11 mouse cellular contexts compared by ENCODE assay signal in the genomic region with DNA sequence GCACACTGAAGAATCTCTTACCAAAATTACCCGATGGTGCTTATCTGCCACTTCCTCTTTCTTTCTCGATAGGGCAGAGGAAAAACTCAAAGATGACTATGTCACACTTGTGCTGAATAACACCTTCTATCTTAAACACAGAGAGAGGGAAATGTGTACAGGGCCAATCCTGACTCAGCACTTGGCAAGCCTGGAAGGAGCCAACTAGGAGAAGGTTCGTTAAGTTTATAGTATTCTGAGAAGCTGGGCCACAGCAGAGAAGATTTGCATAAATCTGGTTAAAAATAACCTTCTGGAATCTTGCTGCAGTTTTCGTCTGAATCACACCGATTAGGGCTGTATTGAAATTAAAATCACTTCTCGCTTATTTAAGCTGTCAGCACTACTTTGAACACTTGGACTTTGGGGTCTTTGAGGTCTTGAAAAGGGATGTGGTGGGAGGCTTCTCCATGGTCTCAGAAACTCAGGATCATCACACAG.
DNase-seq lines count a peak whose midpoint lies in the region; ATAC-seq and TF ChIP-seq lines count a peak whose summit lies in the region.
"Had no signal": no experiment of that assay in that cellular context is flagged by ENCODE, and none has a peak within 500 bp of the region (broad histone marks: within the 10 kb centered on the region; RNA-seq: fewer than 3 reads in every experiment).

No protein-coding gene starts in this region.

- no peaks in the 10 kb centered on the region for H3K36me3 ChIP-seq in forebrain, embryonic 13.5 days (ENCODE audit: poor library complexity, severe bottlenecking)
- no peaks in the 10 kb centered on the region for H3K36me3 ChIP-seq in forebrain, embryonic 10.5 days (replicated peaks)
- peaks cover 4 to 8% of the 10 kb centered on the region in 2 experiments for H3K36me3 ChIP-seq in CH12.LX (replicated peaks in 1 of 2; ENCODE audit: control insufficient read depth in 1 of 2, insufficient read depth in 1 of 2, low read length in 1 of 2)
- H3K36me3 ChIP-seq: limb, embryonic 15.5 days; midbrain, embryonic 15.5 days had no signal

- WGBS in forebrain, embryonic 13.5 days: 55% methylated on average over 6 of the region's 6 CpGs
- WGBS in forebrain, embryonic 10.5 days: 77% methylated on average over 6 of the region's 6 CpGs

- in situ Hi-C loops in CH12.LX (cut with MboI; ENCODE audit: low pct_ligation_motif_present, low pct_unique_long_range_greater_than_20kb, low sequenced_read_pairs): loop anchor here (5.0 kb wide), 1 partner anchor 32 kb away; no protein-coding TSS in a partner anchor

- 0 out of 2 replicates have a peak, but pooled peaks have one; percentile 27 for ATAC-seq in forebrain, embryonic 13.5 days
- peak; percentile 73 for ATAC-seq in megakaryocyte, adult 5-6 weeks (ENCODE audit: poor library complexity, severe bottlenecking)
- ATAC-seq in cerebellum, adult (ENCODE audit: insufficient number of reproducible peaks, low FRiP score, low TSS enrichment): no peak
- ATAC-seq: midbrain, embryonic 15.5 days had no signal

- H3K27me3 ChIP-seq in forebrain, embryonic 13.5 days: no peaks in the 10 kb centered on the region
- H3K27me3 ChIP-seq in forebrain, embryonic 10.5 days (ENCODE audit: poor library complexity, severe bottlenecking): no peaks in the 10 kb centered on the region
- no peaks in the 10 kb centered on the region for H3K27me3 ChIP-seq in CH12.LX (replicated peaks)
- H3K27me3 ChIP-seq: limb, embryonic 15.5 days; midbrain, embryonic 15.5 days had no signal

- TF ChIP-seq RAD21 in CH12.LX (IDR thresholded peaks at IDR 0.05; ENCODE audit: low read depth, low read length): no peak; the same call in none of the 2 replicates

- no peak for DNase-seq in forebrain, embryonic 10.5 days (ENCODE audit: extremely low spot score, low spot score)
- DNase-seq in CH12.LX (ENCODE audit: extremely low read depth): peak; percentile 84
- peak; percentile 46 to 78 for DNase-seq in frontal cortex, adult 2 months (ENCODE audit: extremely low spot score in 1 of 2, low spot score in 1 of 2)
- no peak for DNase-seq in urinary bladder, postnatal 4 days (ENCODE audit: low spot score in 2 of 2)
- DNase-seq in embryo, embryonic 10 days (ENCODE audit: low spot score): no peak
- DNase-seq: thymus, postnatal 14 days had no signal

- H3K27ac ChIP-seq in forebrain, embryonic 13.5 days: no peak overlapping the region
- no peak overlapping the region for H3K27ac ChIP-seq in forebrain, embryonic 10.5 days
- peak overlapping the region; percentile 68 for H3K27ac ChIP-seq in CH12.LX (ENCODE audit: insufficient read depth, low read depth)
- H3K27ac ChIP-seq: limb, embryonic 15.5 days; midbrain, embryonic 15.5 days had no signal

- no peak overlapping the region for H3K9ac ChIP-seq in forebrain, embryonic 13.5 days
- peak overlapping the region; percentile 58 for H3K9ac ChIP-seq in CH12.LX (ENCODE audit: insufficient read depth, low read depth)
- H3K9ac ChIP-seq: limb, embryonic 15.5 days; midbrain, embryonic 15.5 days had no signal

- TF ChIP-seq POLR2A in CH12.LX (IDR thresholded peaks at IDR 0.05; ENCODE audit: low read depth, low read length): no peak

- dilution Hi-C loops in CH12.LX (cut with MboI; ENCODE audit: extremely low pct_ligation_motif_present, extremely low pct_unique_long_range_greater_than_20kb, low sequenced_read_pairs): no loop called here

- H3K4me2 ChIP-seq in forebrain, embryonic 13.5 days: no peak overlapping the region
- H3K4me2 ChIP-seq in CH12.LX (ENCODE audit: insufficient read depth, low read depth, poor library complexity, severe bottlenecking): peak overlapping the region; percentile 65
- H3K4me2 ChIP-seq: limb, embryonic 15.5 days; midbrain, embryonic 15.5 days had no signal

- H3K4me1 ChIP-seq in forebrain, embryonic 13.5 days: peaks cover 4% of the 10 kb centered on the region; the same call in 1 of the 2 replicates
- H3K4me1 ChIP-seq in forebrain, embryonic 10.5 days: peaks cover under 1% of the 10 kb centered on the region; the same call in 1 of the 2 replicates
- peaks cover 47 to 95% of the 10 kb centered on the region in 2 experiments for H3K4me1 ChIP-seq in CH12.LX (ENCODE audit: control insufficient read depth in 1 of 2, insufficient read depth in 2 of 2)
- H3K4me1 ChIP-seq: limb, embryonic 15.5 days; midbrain, embryonic 15.5 days had no signal

- no peak overlapping the region for H3K4me3 ChIP-seq in forebrain, embryonic 13.5 days
- no peak overlapping the region for H3K4me3 ChIP-seq in forebrain, embryonic 10.5 days
- H3K4me3 ChIP-seq in CH12.LX (replicated peaks in 1 of 3; ENCODE audit: low read depth in 2 of 3, low read length in 2 of 3, poor library complexity in 1 of 3): no peak overlapping the region
- H3K4me3 ChIP-seq: limb, embryonic 15.5 days; midbrain, embryonic 15.5 days had no signal

- H3K9me3 ChIP-seq in forebrain, embryonic 13.5 days (replicated peaks): no peaks in the 10 kb centered on the region
- H3K9me3 ChIP-seq in forebrain, embryonic 10.5 days: no peaks in the 10 kb centered on the region
- no peaks in the 10 kb centered on the region for H3K9me3 ChIP-seq in CH12.LX (replicated peaks; ENCODE audit: low read length)
- H3K9me3 ChIP-seq: limb, embryonic 15.5 days; midbrain, embryonic 15.5 days had no signal

- no peak for TF ChIP-seq CTCF in CH12.LX (conservative IDR thresholded peaks at IDR 0.05 in 1 of 2, IDR thresholded peaks at IDR 0.05 in 1 of 2; ENCODE audit: low read depth in 2 of 2, low read length in 2 of 2)

- peak; percentile 80 for TF ChIP-seq EP300 in CH12.LX (IDR thresholded peaks at IDR 0.05; ENCODE audit: low read length)

- H3K79me2 ChIP-seq in CH12.LX (replicated peaks; ENCODE audit: control insufficient read depth, extremely low read depth, insufficient read depth, poor library complexity, severe bottlenecking): peaks cover under 1% of the 10 kb centered on the region

TF ChIP-seq in CH12.LX, 34 proteins besides CTCF, POLR2A, EP300 and RAD21:
- TF ChIP-seq SIN3A (IDR thresholded peaks at IDR 0.05; ENCODE audit: low read length): peak; percentile 44; the same call in 1 of the 2 replicates
- TF ChIP-seq TBP (conservative IDR thresholded peaks at IDR 0.05; ENCODE audit: low read depth, low read length): 0 out of 2 replicates have a peak, but pooled peaks have one; percentile 36
- no peak for TF ChIP-seq ZC3H11A (IDR thresholded peaks at IDR 0.05; ENCODE audit: low read depth, low read length)
- TF ChIP-seq GABPA (IDR thresholded peaks at IDR 0.05; ENCODE audit: insufficient replicate concordance, low read depth, low read length): no peak
- 0 out of 2 replicates have a peak, but pooled peaks have one; percentile 26 for TF ChIP-seq MYC (IDR thresholded peaks at IDR 0.05; ENCODE audit: low read depth, low read length)
- TF ChIP-seq CHD2 (IDR thresholded peaks at IDR 0.05; ENCODE audit: low read length): 0 out of 2 replicates have a peak, but pooled peaks have one; percentile 12
- no peak for TF ChIP-seq CHD1 (IDR thresholded peaks at IDR 0.05; ENCODE audit: low read depth, low read length)
- TF ChIP-seq ELF1 (IDR thresholded peaks at IDR 0.05; ENCODE audit: low read depth, low read length): peak; percentile 56
- TF ChIP-seq MXI1 (IDR thresholded peaks at IDR 0.05; ENCODE audit: low read depth, low read length): no peak
- no peak for TF ChIP-seq USF1 (IDR thresholded peaks at IDR 0.05; ENCODE audit: low read depth, low read length)
- TF ChIP-seq HCFC1 (IDR thresholded peaks at IDR 0.05; ENCODE audit: low read depth, low read length): 0 out of 2 replicates have a peak, but pooled peaks have one; percentile 43
- TF ChIP-seq POLR2AphosphoS2 (IDR thresholded peaks at IDR 0.05; ENCODE audit: low read depth, low read length): no peak
- peak; percentile 72 for TF ChIP-seq ETS1 (conservative IDR thresholded peaks at IDR 0.05; ENCODE audit: low read depth, low read length)
- no peak for TF ChIP-seq MAZ (IDR thresholded peaks at IDR 0.05; ENCODE audit: low read depth, low read length)
- TF ChIP-seq MEF2A (IDR thresholded peaks at IDR 0.05; ENCODE audit: borderline replicate concordance, low read depth, low read length): peak; percentile 89; the same call in 1 of the 2 replicates
- peak; percentile 75 for TF ChIP-seq IRF4 (IDR thresholded peaks at IDR 0.05; ENCODE audit: low read depth, low read length)
- TF ChIP-seq PAX5 (IDR thresholded peaks at IDR 0.05; ENCODE audit: low read length): no peak
- TF ChIP-seq ZKSCAN1 (IDR thresholded peaks at IDR 0.05; ENCODE audit: borderline replicate concordance, low read depth, low read length): no peak
- peak; percentile 98 for TF ChIP-seq MAFK (IDR thresholded peaks at IDR 0.05; ENCODE audit: insufficient replicate concordance, low read length)
- TF ChIP-seq SMC3 (IDR thresholded peaks at IDR 0.05; ENCODE audit: low read depth, low read length): no peak
- TF ChIP-seq KAT2A (IDR thresholded peaks at IDR 0.05; ENCODE audit: insufficient replicate concordance, low read length): no peak
- TF ChIP-seq RCOR1 (conservative IDR thresholded peaks at IDR 0.05; ENCODE audit: low read depth, low read length): 0 out of 2 replicates have a peak, but pooled peaks have one; percentile 44
- 0 out of 2 replicates have a peak, but pooled peaks have one; percentile 4 for TF ChIP-seq TCF12 (IDR thresholded peaks at IDR 0.05; ENCODE audit: low read depth, low read length)
- TF ChIP-seq JUN (IDR thresholded peaks at IDR 0.05; ENCODE audit: insufficient read depth, low read depth, low read length): no peak
- TF ChIP-seq UBTF (IDR thresholded peaks at IDR 0.05; ENCODE audit: low read depth, low read length): no peak
- peak; percentile 74 for TF ChIP-seq BHLHE40 (IDR thresholded peaks at IDR 0.05; ENCODE audit: low read depth, low read length)
- TF ChIP-seq MAX (IDR thresholded peaks at IDR 0.05; ENCODE audit: low read length): 0 out of 2 replicates have a peak, but pooled peaks have one; percentile 39
- TF ChIP-seq JUND (conservative IDR thresholded peaks at IDR 0.05; ENCODE audit: low read depth, low read length): no peak; the same call in none of the 2 replicates
- TF ChIP-seq E2F4 (IDR thresholded peaks at IDR 0.05; ENCODE audit: insufficient replicate concordance, low read depth, low read length): no peak
- TF ChIP-seq USF2 (conservative IDR thresholded peaks at IDR 0.05; ENCODE audit: low read depth, low read length): no peak

Comparison
In these comparisons a context has a peak if more than half of its experiments do, and no peak if none do; other contexts are left out.
1. DNase-seq: peak in CH12.LX (single experiment) and frontal cortex, adult 2 months (2 of 2); none in forebrain, embryonic 10.5 days (single experiment), urinary bladder, postnatal 4 days (0 of 2) and embryo, embryonic 10 days (single experiment).